Mouse (Mus musculus) cerebellum, adult 2 months (tissue): ENCODE measurements around the gene Poln.

Experiments
- CTCF ChIP-seq: fragments of 200-500 bp; IDR thresholded peaks from 2 replicates; pipeline ENCODE4 v1.5.1; 2011; ENCODE audit warnings: low read depth, mild to moderate bottlenecking, control low read depth, low read length, moderate library complexity, borderline replicate concordance; ENCODE audit not compliant: insufficient read depth
- POLR2A ChIP-seq: fragments of 200-500 bp; IDR thresholded peaks from 2 replicates; pipeline ENCODE4 v1.6.1; 2011; ENCODE audit warnings: low read length, control low read depth, borderline replicate concordance; ENCODE audit not compliant: insufficient read depth

DNA sequence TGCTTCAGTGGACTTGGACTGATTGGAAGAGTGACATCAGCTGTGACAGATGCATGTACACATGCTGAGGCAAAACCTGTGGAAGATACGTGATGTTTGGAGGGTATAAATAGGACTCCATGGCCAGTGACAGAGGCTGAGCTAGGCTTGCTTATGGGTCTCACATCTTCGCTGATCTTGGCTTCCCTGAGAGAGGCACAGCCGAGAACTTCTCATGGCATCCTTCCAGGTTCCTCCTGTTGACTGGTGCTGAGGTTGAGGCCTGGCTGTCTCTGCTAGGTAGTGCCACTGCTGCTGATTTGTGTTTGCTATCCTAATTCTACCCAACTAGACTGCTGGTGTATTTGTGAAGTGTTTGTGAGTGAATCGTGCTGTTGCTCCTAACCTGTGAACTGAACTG lies 150.3 kb downstream of the Poln start:
- TF ChIP-seq CTCF (no peak), POLR2A (no peak)
